Mouse (Mus musculus): ENCODE data around the gene Maea.

The Maea gene

GRCm38 (mm10) chr5:33335273-33335976 is at the start of gene Maea:
Gene Maea (plus strand): TSS chr5:33335509.
- peak; percentile 97 to 98 for DNase-seq

- DNase-seq: no peak
Measured at GRCm38 (mm10) chr5:33293796-33294430, 41.4 kb upstream of the Maea start.

GRCm38 (mm10) chr5:33297164-33297563 is 38.1 kb upstream of the Maea start:
- DNase-seq: peak; percentile 40 to 49

GRCm38 (mm10) chr5:33301801-33302200 is 33.5 kb upstream of the Maea start:
- no peak for DNase-seq

GRCm38 (mm10) chr5:33310704-33311462 is 24.4 kb upstream of the Maea start:
- no peak for DNase-seq

- DNase-seq: no peak
Measured at GRCm38 (mm10) chr5:33312192-33312591, 23.1 kb upstream of the Maea start.

GRCm38 (mm10) chr5:33324491-33324890 is 10.8 kb upstream of the Maea start:
- DNase-seq: no peak

GRCm38 (mm10) chr5:33334381-33335272 is 682 bp upstream of the Maea start:
- DNase-seq: no peak

GRCm38 (mm10) chr5:33335977-33336360 is 660 bp downstream of the Maea start:
- DNase-seq: peak in 1 of 2 experiments; percentile 51

- no peak for DNase-seq
Measured at GRCm38 (mm10) chr5:33337206-33337605, 1.9 kb downstream of the Maea start.

GRCm38 (mm10) chr5:33341165-33341564 is 5.9 kb downstream of the Maea start:
- no peak for DNase-seq

GRCm38 (mm10) chr5:33342248-33342647 is 6.9 kb downstream of the Maea start:
- peak in 1 of 2 experiments; percentile 27 for DNase-seq

GRCm38 (mm10) chr5:33342821-33343220 is 7.5 kb downstream of the Maea start:
- no peak for DNase-seq

GRCm38 (mm10) chr5:33343571-33343970 is 8.3 kb downstream of the Maea start:
- no peak for DNase-seq

GRCm38 (mm10) chr5:33344070-33344469 is 8.8 kb downstream of the Maea start:
- no peak for DNase-seq

GRCm38 (mm10) chr5:33347620-33348019 is 12.3 kb downstream of the Maea start:
- DNase-seq: no peak

GRCm38 (mm10) chr5:33349205-33349604 is 13.9 kb downstream of the Maea start:
- no peak for DNase-seq

- no peak for DNase-seq
Measured at GRCm38 (mm10) chr5:33349706-33350105, 14.4 kb downstream of the Maea start.

GRCm38 (mm10) chr5:33351556-33352272 is 16.4 kb downstream of the Maea start:
- DNase-seq: no peak

GRCm38 (mm10) chr5:33352273-33352645 is 16.9 kb downstream of the Maea start:
- no peak for DNase-seq

GRCm38 (mm10) chr5:33353011-33353410 is 17.7 kb downstream of the Maea start:
- DNase-seq: no peak

- DNase-seq: no peak
Measured at GRCm38 (mm10) chr5:33357494-33357893, 22.2 kb downstream of the Maea start.
